Mouse (Mus musculus) layer of hippocampus, adult 18-20 months (tissue): ENCODE data around the gene Gm13723. TPM values are rescaled to one million over a fixed set of nuclear protein-coding genes. Genes with fewer than 3 reads are reported as not detected.

Experiments used
- DNase-seq, 2 experiments: peaks; one replicate each; pipeline ENCODE4 v3.0.0; 2022; ENCODE audit warnings: low spot score in 2 of 2
- long read RNA-seq: library from polyadenylated mRNA; stranded (forward); transcript quantifications from one replicate; pipeline ENCODE4 v2.0.0, GENCODE M21; 2021
- total RNA-seq, 2 experiments: library from RNA; stranded (reverse); gene quantifications; 2 replicates each; pipeline ENCODE4 v1.2.3; 2021

Gm13723 gene
- total RNA-seq: not detected
- long read RNA-seq: 0 reads

DNA sequence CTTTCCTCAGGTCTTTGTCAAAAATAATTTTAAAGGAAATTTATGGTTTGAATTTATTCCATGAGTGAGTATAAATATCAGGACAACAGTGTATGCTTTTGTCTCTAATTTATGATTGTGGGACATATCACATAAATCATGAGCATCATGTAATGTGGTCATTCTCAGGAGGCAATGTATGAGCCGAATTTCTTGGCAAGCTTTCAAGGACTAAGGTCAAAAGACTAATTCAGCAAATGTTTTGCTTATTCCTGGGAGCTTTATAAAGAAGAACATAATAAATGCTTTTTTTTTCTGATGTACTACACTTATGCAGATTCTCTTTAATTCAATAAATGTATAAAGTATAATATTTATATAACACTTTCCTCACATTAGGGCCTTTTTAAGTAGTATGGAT is at the start of gene Gm13723:
Gene Gm13723, minus strand, starts transcription at position 101 of the 400 bp plus-strand sequence.
- no peak for DNase-seq

DNA sequence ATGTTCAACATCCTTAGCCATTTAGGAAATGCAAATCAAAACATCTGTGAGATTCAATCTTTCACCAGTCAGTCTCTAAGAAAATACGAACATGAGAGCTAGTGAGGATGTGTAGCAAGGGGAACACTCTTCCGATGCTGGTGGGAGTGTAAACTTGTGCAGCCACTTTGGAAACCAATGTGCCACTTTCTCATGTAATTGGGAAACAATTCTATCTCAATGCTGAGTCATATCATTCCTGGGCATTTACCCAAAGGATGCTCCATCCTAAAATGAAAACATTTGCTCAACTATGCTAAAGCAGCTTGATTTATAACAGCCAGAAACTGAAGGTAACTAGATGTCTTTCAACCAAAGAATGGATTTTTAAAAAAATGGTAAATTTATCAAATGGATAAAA is 31.0 kb upstream of the Gm13723 start:
- peak in 1 of 2 experiments; percentile 7 for DNase-seq

DNA sequence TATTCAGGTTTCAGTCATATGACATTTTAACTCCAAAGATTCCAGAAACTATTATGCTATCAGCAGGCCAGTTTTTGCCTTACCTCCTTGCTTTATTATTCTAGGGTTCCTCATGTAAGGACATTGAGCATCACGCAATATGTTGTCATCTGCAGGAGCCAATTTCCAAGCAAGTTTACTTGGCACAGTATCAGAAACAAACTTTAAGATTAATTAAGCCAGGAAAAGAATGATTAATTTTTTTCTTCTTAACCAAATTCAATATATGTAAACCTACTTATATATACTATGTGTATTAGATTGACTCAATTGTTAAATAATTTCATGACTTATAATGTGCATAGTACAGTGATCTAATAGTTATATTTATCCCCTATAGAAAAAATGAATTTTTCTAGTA is 17.5 kb upstream of the Gm13723 start, which contains the start of gene Olfr1097:
Gene Olfr1097, minus strand, starts transcription at position 101 of the 400 bp plus-strand sequence.
- no peak for DNase-seq

DNA sequence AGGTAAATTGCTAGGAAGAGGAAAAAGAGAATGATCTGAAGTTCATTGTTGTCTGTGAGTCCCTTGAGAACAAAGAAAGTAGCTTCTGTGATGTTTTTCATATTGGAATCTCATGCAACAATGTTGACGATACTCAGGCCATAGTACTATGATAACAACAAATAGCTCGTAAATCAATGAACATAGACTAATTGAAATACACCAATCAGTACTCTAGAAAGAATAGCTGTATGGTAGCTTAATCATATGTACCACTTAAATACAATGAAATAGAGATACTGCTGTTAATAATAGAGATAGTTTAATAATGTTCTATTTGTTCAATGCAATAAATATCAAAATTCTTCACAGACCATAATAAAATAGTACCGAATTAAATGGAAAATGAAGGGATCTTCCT is 23.0 kb downstream of the Gm13723 start, which contains the start of gene Olfr1095:
Gene Olfr1095, minus strand, starts transcription at position 101 of the 400 bp plus-strand sequence.
- DNase-seq: no peak

DNA sequence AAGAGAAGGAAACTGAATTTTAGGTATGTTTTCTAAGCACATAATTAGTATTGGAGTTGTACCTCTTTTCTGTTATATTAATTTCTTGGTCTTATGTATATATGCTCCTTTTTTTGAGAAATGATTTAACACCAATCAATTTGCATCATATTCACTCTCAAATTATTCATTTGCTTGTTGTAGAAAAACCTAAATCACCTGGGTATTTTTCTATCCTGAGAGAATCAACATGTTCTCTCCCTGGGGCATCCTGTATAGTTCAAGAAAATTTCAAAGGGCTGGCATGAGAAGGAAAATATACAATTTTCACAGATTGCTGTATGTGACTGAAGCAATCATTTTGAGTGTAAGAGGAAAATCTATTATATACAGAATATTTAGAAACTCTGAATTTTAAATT is 50.2 kb downstream of the Gm13723 start, which contains the start of gene Olfr1094:
Gene Olfr1094, plus strand, starts transcription at position 301 of the 400 bp plus-strand sequence.
- DNase-seq: no peak

Other genes with a start within 250 kb of the Gm13723 start
- gene Olfr1084, start 235.1 kb downstream of the Gm13723 start, total RNA-seq: not detected
- not detected for gene Olfr1085, start 212.8 kb downstream of the Gm13723 start, total RNA-seq
- gene Olfr1086, start 194.7 kb downstream of the Gm13723 start, total RNA-seq: not detected
- gene Olfr1087, start 176.4 kb downstream of the Gm13723 start, total RNA-seq: not detected
- not detected for gene Olfr1089, start 141.1 kb downstream of the Gm13723 start, total RNA-seq
- not detected for gene Olfr1090, start 115.8 kb downstream of the Gm13723 start, total RNA-seq
- not detected for gene Olfr1093, start 92.3 kb downstream of the Gm13723 start, total RNA-seq
- not detected for gene Olfr141, start 64.8 kb downstream of the Gm13723 start, total RNA-seq
- not detected for gene Olfr1094, start 50.1 kb downstream of the Gm13723 start, total RNA-seq
- not detected for gene Olfr1095, start 23.1 kb downstream of the Gm13723 start, total RNA-seq
- not detected for gene Olfr1097, start 17.4 kb upstream of the Gm13723 start, total RNA-seq
- gene Olfr1098, start 49.7 kb upstream of the Gm13723 start, total RNA-seq: not detected
- not detected for gene Olfr1099, start 85.9 kb upstream of the Gm13723 start, total RNA-seq
- gene Olfr1100, start 105.2 kb upstream of the Gm13723 start, total RNA-seq: not detected
- not detected for gene Olfr1101, start 116.4 kb upstream of the Gm13723 start, total RNA-seq
- gene Olfr1102, start 123.6 kb upstream of the Gm13723 start, total RNA-seq: not detected
- gene Olfr1104, start 152.3 kb upstream of the Gm13723 start, total RNA-seq: not detected
- gene Olfr1105, start 161.7 kb upstream of the Gm13723 start, total RNA-seq: not detected
- gene Olfr1106, start 177.5 kb upstream of the Gm13723 start, total RNA-seq: not detected
- gene Olfr1107, start 201.0 kb upstream of the Gm13723 start, total RNA-seq: not detected
- gene Olfr1109, start 221.2 kb upstream of the Gm13723 start, total RNA-seq: not detected
- gene Olfr259, start 239.8 kb upstream of the Gm13723 start, total RNA-seq: not detected